Mouse (Mus musculus): Measurements from ENCODE around the gene Eef1e1. TPM values are rescaled to one million over a fixed set of nuclear protein-coding genes. Genes with fewer than 3 reads are reported as not detected.

Gene Eef1e1
- polyA plus RNA-seq, 1 experiment from 2014 or later = 53.4 TPM

DNA sequence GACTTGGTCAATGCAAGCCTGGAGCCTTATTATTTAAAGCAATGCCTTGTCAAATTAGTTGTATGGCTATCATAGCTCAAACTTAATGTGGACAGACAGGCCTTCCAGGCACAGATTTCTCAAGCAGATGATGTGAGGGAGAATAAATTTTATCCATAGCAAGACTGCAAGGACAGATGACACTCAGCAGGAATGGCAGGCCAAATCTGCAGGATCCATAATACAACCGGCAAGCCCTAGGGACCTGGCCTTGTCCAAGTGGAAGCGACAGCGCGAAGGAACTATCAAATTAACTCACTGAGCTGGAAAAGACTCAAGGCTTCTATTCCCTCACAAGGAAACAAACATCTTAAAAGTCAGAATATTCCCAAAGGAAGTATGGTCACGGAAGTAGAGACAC lies 17.9 kb downstream of the Eef1e1 start:
- no peaks in the 10 kb centered on the region for H3K9me3 ChIP-seq (ENCODE audit: low read depth, low read length)
- DNase-seq = no peak
- no peaks in the 10 kb centered on the region for H3K27me3 ChIP-seq (ENCODE audit: insufficient read depth, low read length)
- ATAC-seq (ENCODE audit: insufficient read depth) = no peak
- H3K27ac ChIP-seq (ENCODE audit: low read depth) = no peak overlapping the region
- 93% methylated on average over 5 of the region's 5 CpGs for WGBS
- H3K4me3 ChIP-seq (ENCODE audit: low read depth, low read length) = no peak overlapping the region
- no peaks in the 10 kb centered on the region for H3K4me1 ChIP-seq (ENCODE audit: insufficient read depth)
- peaks cover 25% of the 10 kb centered on the region for H3K36me3 ChIP-seq (ENCODE audit: insufficient read depth)
- H3K9ac ChIP-seq = no peak overlapping the region
- TF ChIP-seq CTCF (IDR thresholded peaks at IDR 0.05; ENCODE audit: low read depth) = no peak
- H3K4me2 ChIP-seq = no peak overlapping the region

- H3K4me1 ChIP-seq (ENCODE audit: insufficient read depth) = no peaks in the 10 kb centered on the region; the same call in 1 of the 2 replicates
- no peak overlapping the region for H3K4me3 ChIP-seq (ENCODE audit: low read depth, low read length)
- peaks cover 5% of the 10 kb centered on the region; the same call in 1 of the 2 replicates for H3K36me3 ChIP-seq (ENCODE audit: insufficient read depth)
- H3K4me2 ChIP-seq = no peak overlapping the region
- 67% methylated on average over 11 of the region's 11 CpGs for WGBS
- ATAC-seq (ENCODE audit: insufficient read depth) (no peak), DNase-seq (no peak)
- no peaks in the 10 kb centered on the region for H3K27me3 ChIP-seq (ENCODE audit: insufficient read depth, low read length)
- H3K9me3 ChIP-seq (ENCODE audit: low read depth, low read length) = no peaks in the 10 kb centered on the region
- no peak for TF ChIP-seq CTCF (IDR thresholded peaks at IDR 0.05; ENCODE audit: low read depth)
- H3K27ac ChIP-seq (ENCODE audit: low read depth) = no peak overlapping the region
- no peak overlapping the region for H3K9ac ChIP-seq
These were observed 20.2 kb downstream of the Eef1e1 start for GRCm38 (mm10) chr13:38638694-38639093.

- ATAC-seq (ENCODE audit: insufficient read depth) (peak; percentile 97), DNase-seq (peak; percentile 99)
- peak within 1 kb of the TSS; percentile 63 for H3K4me3 ChIP-seq (ENCODE audit: low read depth, low read length)
- no peaks in the 10 kb centered on the region for H3K27me3 ChIP-seq (ENCODE audit: insufficient read depth, low read length)
- H3K9me3 ChIP-seq (ENCODE audit: low read depth, low read length) = no peaks in the 10 kb centered on the region
- no peaks in the 10 kb centered on the region; the same call in 1 of the 2 replicates for H3K4me1 ChIP-seq (ENCODE audit: insufficient read depth)
- peak within 1 kb of the TSS; percentile 61 for H3K9ac ChIP-seq
- H3K27ac ChIP-seq (ENCODE audit: low read depth) = peak within 1 kb of the TSS; percentile 69
- H3K36me3 ChIP-seq (ENCODE audit: insufficient read depth) = no peaks in the 10 kb centered on the region
- 0 out of 2 replicates have a peak, but pooled peaks have one; percentile 2 for TF ChIP-seq CTCF (IDR thresholded peaks at IDR 0.05; ENCODE audit: low read depth)
- peak within 1 kb of the TSS; percentile 77 for H3K4me2 ChIP-seq
- WGBS = under 1% methylated on average over 42 of the region's 44 CpGs
These were observed 24.0 kb downstream of the Eef1e1 start, which contains the start of gene Bloc1s5 for GRCm38 (mm10) chr13:38634800-38635269. Gene Bloc1s5 (minus strand): TSS chr13:38635109.

GRCm38 (mm10) chr13:38634256-38634799 lies 24.5 kb downstream of the Eef1e1 start:
- ATAC-seq (ENCODE audit: insufficient read depth) = peak; percentile 83
- Histone ChIP-seq H3K27ac (ENCODE audit: low read depth) (peak overlapping the region; percentile 69), H3K4me3 (ENCODE audit: low read depth, low read length) (peak overlapping the region; percentile 63), H3K27me3 (ENCODE audit: insufficient read depth, low read length) (no peaks in the 10 kb centered on the region), H3K4me1 (ENCODE audit: insufficient read depth) (no peaks in the 10 kb centered on the region; the same call in 1 of the 2 replicates), H3K4me2 (peak overlapping the region; percentile 77), H3K9me3 (ENCODE audit: low read depth, low read length) (no peaks in the 10 kb centered on the region), H3K36me3 (ENCODE audit: insufficient read depth) (no peaks in the 10 kb centered on the region), H3K9ac (peak overlapping the region; percentile 61)
- peak; percentile 35 for DNase-seq
- WGBS = under 1% methylated on average over 19 of the region's 19 CpGs
- no peak for TF ChIP-seq CTCF (IDR thresholded peaks at IDR 0.05; ENCODE audit: low read depth)

DNA sequence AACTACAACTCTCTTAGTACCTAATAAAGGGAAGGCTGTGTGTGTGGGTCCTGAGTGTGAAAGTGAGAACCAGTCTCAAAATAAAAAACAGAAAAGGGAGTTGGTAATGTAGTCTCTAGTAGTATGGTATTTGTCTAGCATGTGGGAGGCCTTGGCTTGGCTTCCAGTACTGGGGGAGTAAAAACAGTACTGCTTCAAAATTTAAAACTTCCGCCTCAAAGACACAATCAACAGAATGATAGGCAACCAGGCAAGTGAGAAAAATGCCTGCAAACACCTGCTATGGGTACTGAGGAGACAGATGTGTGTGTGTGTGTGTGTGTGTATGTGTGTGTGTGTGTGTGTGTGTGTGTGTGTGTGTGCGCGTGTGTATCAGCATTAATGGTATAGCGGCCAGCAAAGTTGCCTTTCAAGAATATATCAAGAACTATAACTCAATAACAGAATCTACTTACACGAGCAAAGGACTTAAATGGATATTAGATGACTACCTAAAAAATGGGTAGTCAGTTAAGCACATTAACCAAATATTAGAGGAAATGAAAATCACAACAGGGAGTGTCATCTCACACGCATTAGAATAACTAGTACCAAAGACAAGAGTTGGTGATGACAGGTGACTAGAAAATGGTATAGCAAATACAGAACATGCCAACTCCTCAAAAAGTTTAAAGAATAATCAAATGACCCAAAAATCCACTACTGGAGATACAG lies 25.4 kb downstream of the Eef1e1 start:
- peak overlapping the region; percentile 77 for H3K4me2 ChIP-seq
- 91% methylated on average over 6 of the region's 6 CpGs for whole genome bisulfite sequencing
- no peak for DNase-seq
- no peak for TF ChIP-seq CTCF (IDR thresholded peaks at IDR 0.05; ENCODE audit: low read depth)
- no peak overlapping the region for H3K4me3 ChIP-seq (ENCODE audit: low read depth, low read length)
- no peak for ATAC-seq (ENCODE audit: insufficient read depth)
- H3K27me3 ChIP-seq (ENCODE audit: insufficient read depth, low read length) = no peaks in the 10 kb centered on the region
- H3K27ac ChIP-seq (ENCODE audit: low read depth) = no peak overlapping the region
- H3K36me3 ChIP-seq (ENCODE audit: insufficient read depth) = 0 out of 2 replicates have a peak, but pooled peaks cover 6% of the 10 kb centered on the region
- no peaks in the 10 kb centered on the region for H3K9me3 ChIP-seq (ENCODE audit: low read depth, low read length)
- H3K4me1 ChIP-seq (ENCODE audit: insufficient read depth) = no peaks in the 10 kb centered on the region; the same call in 1 of the 2 replicates
- H3K9ac ChIP-seq = no peak overlapping the region; the same call in 1 of the 2 replicates

- ATAC-seq (ENCODE audit: insufficient read depth) (no peak), DNase-seq (no peak)
- Histone ChIP-seq H3K36me3 (ENCODE audit: insufficient read depth) (0 out of 2 replicates have a peak, but pooled peaks cover 6% of the 10 kb centered on the region), H3K4me1 (ENCODE audit: insufficient read depth) (no peaks in the 10 kb centered on the region; the same call in 1 of the 2 replicates), H3K27ac (ENCODE audit: low read depth) (no peak overlapping the region), H3K4me3 (ENCODE audit: low read depth, low read length) (no peak overlapping the region), H3K9ac (no peak overlapping the region), H3K9me3 (ENCODE audit: low read depth, low read length) (no peaks in the 10 kb centered on the region), H3K4me2 (no peak overlapping the region), H3K27me3 (ENCODE audit: insufficient read depth, low read length) (no peaks in the 10 kb centered on the region)
- no peak for TF ChIP-seq CTCF (IDR thresholded peaks at IDR 0.05; ENCODE audit: low read depth)
- 70% methylated on average over 6 of the region's 6 CpGs for WGBS
These were observed 26.3 kb downstream of the Eef1e1 start for GRCm38 (mm10) chr13:38632556-38632955.

- no peak overlapping the region for H3K9ac ChIP-seq
- ATAC-seq (ENCODE audit: insufficient read depth) = peak; percentile 24; the same call in 1 of the 2 replicates
These were observed 32.7 kb downstream of the Eef1e1 start for GRCm38 (mm10) chr13:38626229-38626525.

More at GRCm38 (mm10) chr13:38626229-38626525, 32.7 kb downstream of the Eef1e1 start:
- Histone ChIP-seq H3K4me1 (ENCODE audit: insufficient read depth) (no peaks in the 10 kb centered on the region), H3K4me2 (no peak overlapping the region), H3K27ac (ENCODE audit: low read depth) (no peak overlapping the region), H3K4me3 (ENCODE audit: low read depth, low read length) (no peak overlapping the region), H3K9me3 (ENCODE audit: low read depth, low read length) (no peaks in the 10 kb centered on the region), H3K27me3 (ENCODE audit: insufficient read depth, low read length) (no peaks in the 10 kb centered on the region), H3K36me3 (ENCODE audit: insufficient read depth) (peaks cover 10% of the 10 kb centered on the region; the same call in 1 of the 2 replicates)
- TF ChIP-seq CTCF (IDR thresholded peaks at IDR 0.05; ENCODE audit: low read depth) = no peak
- 36% methylated on average over 6 of the region's 6 CpGs for WGBS
- no peak for DNase-seq
